Mouse (Mus musculus) hindbrain, embryonic 11.5 days (tissue): ENCODE results near the gene Fam3b. TPM values are rescaled to one million over a fixed set of nuclear protein-coding genes. Genes with fewer than 3 reads are reported as not detected.
A peak's percentile ranks its signal among the peaks of the same experiment; 100 is the strongest.

Source experiments
- ATAC-seq: fragments of 200-750 bp; cut with Nextera tagmentation; 2 replicates; pipeline ENCODE4 v1.8.0; 2017; ENCODE audit warnings: mild to moderate bottlenecking, moderate TSS enrichment, moderate library complexity; ENCODE audit not compliant: low FRiP score
- DNase-seq: peaks from one replicate; pipeline ENCODE4 v3.0.0-alpha.2; 2015; ENCODE audit warnings: low spot score
- H3K27ac ChIP-seq: fragments of 300-500 bp; sonication (generic); 2 replicates; pipeline ENCODE4 v1.5.1; 2014; ENCODE audit warnings: mild to moderate bottlenecking, low read depth, low read length
- H3K27me3 ChIP-seq: fragments of 300-500 bp; sonication (generic); 2 replicates; pipeline ENCODE4 v1.6.1; 2014; ENCODE audit warnings: mild to moderate bottlenecking, low read length, moderate library complexity, mixed read lengths; ENCODE audit not compliant: control insufficient read depth, insufficient read depth
- H3K36me3 ChIP-seq: fragments of 300-500 bp; sonication (generic); 2 replicates; pipeline ENCODE4 v1.6.1; 2014; ENCODE audit warnings: mild to moderate bottlenecking, low read length, moderate library complexity, mixed read lengths; ENCODE audit not compliant: control insufficient read depth, insufficient read depth
- H3K4me1 ChIP-seq: fragments of 300-500 bp; sonication (generic); replicated peaks from 2 replicates; pipeline ENCODE4 v1.6.1; 2014; ENCODE audit warnings: low read length, mixed read lengths; ENCODE audit not compliant: control insufficient read depth, insufficient read depth
- H3K4me2 ChIP-seq: fragments of 300-500 bp; sonication (generic); replicated peaks from 2 replicates; pipeline ENCODE4 v1.6.1; 2014; ENCODE audit warnings: mild to moderate bottlenecking, low read depth, low read length
- H3K4me3 ChIP-seq: fragments of 300-500 bp; sonication (generic); 2 replicates; pipeline ENCODE4 v1.5.1; 2014; ENCODE audit warnings: low read depth, low read length
- H3K9ac ChIP-seq: fragments of 300-500 bp; sonication (generic); 2 replicates; pipeline ENCODE4 v1.6.1; 2014; ENCODE audit warnings: low read depth, low read length
- H3K9me3 ChIP-seq: fragments of 300-500 bp; sonication (generic); 2 replicates; pipeline ENCODE4 v1.6.1; 2016; ENCODE audit warnings: low read length; ENCODE audit not compliant: control insufficient read depth
- whole genome bisulfite sequencing: fragments of 180-500 bp; shearing (Covaris S2); extraction: QIAGEN DNeasy Blood & Tissue Kit; methylation state at CpG from one replicate; pipeline ENCODE4 v1.1.7; 2014; 5-methylcytosine and 5-hydroxymethylcytosine counted together
- polyA plus RNA-seq: library from polyadenylated mRNA; unstranded; fragments of >200 nt; fragmentation: Nextera tagmentation; extraction: Ambion mirVana; gene quantifications from 2 replicates; pipeline ENCODE4 v1.2.1, GENCODE M21; 2014

Fam3b gene
- polyA plus RNA-seq, 1 experiment from 2014 or later, result not detected

GRCm38 (mm10) chr16:97475581-97475980 lies 39.0 kb downstream of the Fam3b start:
- Histone ChIP-seq H3K27me3 (no peaks in the 10 kb centered on the region), H3K27ac (no peak overlapping the region), H3K4me1 (no peaks in the 10 kb centered on the region), H3K9me3 (no peaks in the 10 kb centered on the region), H3K9ac (no peak overlapping the region), H3K4me2 (no peak overlapping the region), H3K4me3 (no peak overlapping the region), H3K36me3 (no peaks in the 10 kb centered on the region)
- no peak for DNase-seq
- 88% methylated on average over 3 of the region's 3 CpGs for WGBS
- no peak for ATAC-seq

- ATAC-seq (no peak), DNase-seq (no peak)
- Histone ChIP-seq H3K4me1 (no peaks in the 10 kb centered on the region), H3K27me3 (no peaks in the 10 kb centered on the region), H3K9ac (no peak overlapping the region), H3K36me3 (no peaks in the 10 kb centered on the region), H3K4me2 (no peak overlapping the region), H3K27ac (no peak overlapping the region), H3K4me3 (no peak overlapping the region), H3K9me3 (no peaks in the 10 kb centered on the region)
- WGBS, result 85% methylated on average over 2 of the region's 2 CpGs
These were observed 39.9 kb downstream of the Fam3b start for GRCm38 (mm10) chr16:97474671-97475070.

DNA sequence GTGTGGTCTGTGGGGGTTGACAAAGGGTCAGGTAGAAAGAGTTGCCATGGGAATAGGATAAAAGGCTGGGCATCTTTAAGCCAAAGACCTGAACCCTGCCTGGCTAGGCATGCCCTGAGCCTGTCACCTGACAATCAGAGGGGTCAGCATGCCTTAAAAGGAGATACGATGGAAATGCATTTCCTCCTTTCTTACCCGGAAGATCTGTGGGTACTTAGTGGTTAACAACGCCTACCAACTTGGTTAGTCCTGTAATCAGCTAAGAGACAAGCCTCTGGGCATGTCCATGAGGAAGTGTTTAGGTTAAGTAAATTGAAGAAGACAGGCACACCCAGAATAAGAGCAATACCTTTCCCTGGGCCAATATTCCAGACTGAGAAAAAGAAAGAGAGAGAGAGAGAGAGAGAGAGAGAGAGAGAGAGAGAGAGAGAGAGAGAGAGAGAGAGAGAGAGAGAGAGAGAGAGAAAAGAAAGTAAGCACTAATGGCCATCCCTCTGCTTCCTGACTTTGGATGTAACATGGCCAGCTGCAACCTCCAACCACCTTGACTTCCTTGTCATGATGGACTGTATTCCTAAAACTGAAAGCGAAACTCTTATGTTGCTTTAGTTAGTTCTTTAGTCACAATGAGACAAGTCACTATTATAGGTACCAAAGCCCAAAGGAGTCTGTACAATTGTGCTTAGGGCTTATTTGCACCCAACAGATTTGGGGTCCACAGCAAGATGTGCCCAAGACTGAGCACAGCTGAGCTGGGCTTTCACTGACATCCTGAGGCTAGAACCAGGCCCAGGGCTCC lies 46.4 kb downstream of the Fam3b start:
- ATAC-seq, result no peak
- WGBS, result 79% methylated on average over 4 of the region's 4 CpGs
- no peak overlapping the region for H3K27ac ChIP-seq
- H3K4me2 ChIP-seq, result no peak overlapping the region
- H3K4me3 ChIP-seq, result no peak overlapping the region
- H3K9me3 ChIP-seq, result no peaks in the 10 kb centered on the region
- no peak for DNase-seq
- H3K36me3 ChIP-seq, result no peaks in the 10 kb centered on the region
- no peaks in the 10 kb centered on the region for H3K4me1 ChIP-seq
- no peaks in the 10 kb centered on the region for H3K27me3 ChIP-seq
- no peak overlapping the region for H3K9ac ChIP-seq

DNA sequence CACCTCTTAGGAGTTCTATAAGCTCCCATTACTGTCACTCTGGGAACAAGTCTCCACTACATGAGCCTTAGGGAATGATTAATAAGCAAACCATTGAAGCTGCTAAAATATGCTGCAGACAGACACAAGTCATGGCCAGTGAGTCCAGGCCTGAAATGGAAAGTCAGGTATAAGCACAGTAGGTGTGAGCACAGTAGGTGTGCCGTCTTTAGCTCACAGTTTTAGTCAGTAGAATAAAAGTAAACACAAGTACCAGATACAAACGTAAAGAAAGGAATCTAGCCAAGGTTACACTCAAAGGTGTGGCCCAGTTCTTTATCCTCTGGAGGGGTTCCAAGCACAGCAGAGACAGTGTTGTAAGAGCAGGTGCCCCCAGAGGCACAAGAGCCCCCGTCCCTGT lies 47.1 kb downstream of the Fam3b start:
- WGBS, result 86% methylated on average over 3 of the region's 3 CpGs
- Histone ChIP-seq H3K36me3 (no peaks in the 10 kb centered on the region), H3K9ac (no peak overlapping the region), H3K4me2 (no peak overlapping the region), H3K4me1 (no peaks in the 10 kb centered on the region), H3K27ac (no peak overlapping the region), H3K4me3 (no peak overlapping the region), H3K27me3 (no peaks in the 10 kb centered on the region), H3K9me3 (no peaks in the 10 kb centered on the region)
- DNase-seq (no peak), ATAC-seq (no peak)

DNA sequence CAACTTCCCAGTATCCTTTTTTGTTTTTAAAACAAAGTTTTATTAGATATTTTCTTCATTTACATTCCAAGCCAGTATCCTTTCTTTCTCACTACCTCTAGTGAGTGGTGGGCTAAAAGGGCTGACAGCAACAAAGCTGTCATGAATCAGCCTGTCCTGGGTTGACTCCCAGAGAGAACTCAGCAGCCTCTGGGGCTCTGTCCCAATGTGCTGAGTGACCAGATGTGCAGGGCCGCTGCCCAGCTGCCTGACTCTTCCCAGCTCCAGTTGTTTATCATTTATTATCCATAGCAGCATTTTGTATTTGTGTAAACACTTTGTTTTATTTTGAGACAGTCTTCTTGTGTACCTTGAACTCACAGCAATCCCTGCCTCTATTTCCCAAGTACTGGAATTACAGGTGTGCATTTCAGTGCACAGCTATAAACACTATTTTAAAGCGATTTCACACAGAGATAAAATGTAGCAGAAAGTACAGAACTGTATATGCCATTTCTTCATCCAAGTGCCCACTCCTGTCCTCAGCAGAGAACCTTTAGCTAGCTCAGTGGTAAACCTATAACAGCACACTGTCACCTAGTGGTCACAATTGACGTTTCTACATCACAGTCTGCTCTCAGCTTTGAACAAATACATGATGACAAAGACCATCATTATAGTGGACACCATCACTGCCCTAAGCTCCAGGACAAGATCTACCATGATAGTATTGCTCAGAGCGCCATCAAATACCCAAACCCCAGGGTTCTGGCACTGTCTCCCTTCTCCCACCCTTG lies 48.2 kb downstream of the Fam3b start:
- H3K27me3 ChIP-seq, result no peaks in the 10 kb centered on the region
- no peak overlapping the region for H3K4me3 ChIP-seq
- no peak overlapping the region for H3K9ac ChIP-seq
- no peaks in the 10 kb centered on the region for H3K4me1 ChIP-seq
- DNase-seq (peak; percentile 21), ATAC-seq (no peak)
- no peaks in the 10 kb centered on the region for H3K36me3 ChIP-seq
- no peak overlapping the region for H3K4me2 ChIP-seq
- H3K9me3 ChIP-seq, result no peaks in the 10 kb centered on the region
- H3K27ac ChIP-seq, result no peak overlapping the region
- WGBS, result 61% methylated on average over 4 of the region's 4 CpGs

- Histone ChIP-seq H3K9me3 (no peaks in the 10 kb centered on the region), H3K4me3 (no peak within 1 kb of the TSS), H3K4me1 (no peaks in the 10 kb centered on the region), H3K27ac (no peak within 1 kb of the TSS), H3K36me3 (no peaks in the 10 kb centered on the region), H3K4me2 (no peak within 1 kb of the TSS), H3K27me3 (no peaks in the 10 kb centered on the region), H3K9ac (no peak within 1 kb of the TSS)
- 34% methylated on average over 4 of the region's 4 CpGs for WGBS
- DNase-seq (peak; percentile 7), ATAC-seq (no peak; the same call in 1 of the 2 replicates)
These were observed 52.0 kb downstream of the Fam3b start, which contains the start of gene Mx1 for GRCm38 (mm10) chr16:97462481-97463181. Gene Mx1 (minus strand): TSS chr16:97462907.

- 84% methylated on average over 2 of the region's 2 CpGs for WGBS
These were observed 53.3 kb downstream of the Fam3b start for GRCm38 (mm10) chr16:97461271-97461670.

GRCm38 (mm10) chr16:97459831-97460230 lies 54.8 kb downstream of the Fam3b start:
- no peak overlapping the region for H3K9ac ChIP-seq
- H3K9me3 ChIP-seq, result no peaks in the 10 kb centered on the region
- H3K27ac ChIP-seq, result no peak overlapping the region
- no peaks in the 10 kb centered on the region for H3K27me3 ChIP-seq
- DNase-seq, result no peak
- no peak overlapping the region for H3K4me3 ChIP-seq
- WGBS, result 79% methylated on average over 1 of the region's 1 CpGs
- H3K36me3 ChIP-seq, result no peaks in the 10 kb centered on the region
- no peaks in the 10 kb centered on the region for H3K4me1 ChIP-seq
- no peak for ATAC-seq
- no peak overlapping the region for H3K4me2 ChIP-seq

More at GRCm38 (mm10) chr16:97461271-97461670, 53.3 kb downstream of the Fam3b start:
- Histone ChIP-seq H3K27ac (no peak overlapping the region), H3K9ac (no peak overlapping the region), H3K4me2 (no peak overlapping the region), H3K4me1 (no peaks in the 10 kb centered on the region), H3K9me3 (no peaks in the 10 kb centered on the region), H3K27me3 (no peaks in the 10 kb centered on the region), H3K36me3 (no peaks in the 10 kb centered on the region), H3K4me3 (no peak overlapping the region)
- DNase-seq (no peak), ATAC-seq (no peak)
